Mouse (Mus musculus) MEL (cell line): ENCODE results near the gene Nckap5l. TPM values are rescaled to one million over a fixed set of nuclear protein-coding genes. Genes with fewer than 3 reads are reported as not detected.
A peak's percentile ranks its signal among the peaks of the same experiment; 100 is the strongest.

ENCODE experiments used
- DNase-seq: peaks from one replicate; pipeline ENCODE4 v3.0.0; 2011; ENCODE audit warnings: low read depth, low spot score
- H3K27ac ChIP-seq: 2 replicates; pipeline ENCODE4 v1.5.1; 2012; ENCODE audit warnings: low read depth, mild to moderate bottlenecking, control low read depth, low read length, moderate library complexity; ENCODE audit not compliant: control insufficient read depth
- H3K27me3 ChIP-seq, 2 experiments: fragments of 150-350 bp in 1 of 2; sonication (generic) in 1 of 2; 2 replicates each; pipeline ENCODE4 v1.6.1; 2012; ENCODE audit warnings: low read length in 2 of 2, mild to moderate bottlenecking in 2 of 2, improper control_type of control experiment in 1 of 2, moderate library complexity in 1 of 2; ENCODE audit not compliant: insufficient read depth in 2 of 2, control insufficient read depth in 1 of 2
- H3K36me3 ChIP-seq, 2 experiments: 2 replicates each; pipeline ENCODE4 v1.6.1; 2012 to 2014; ENCODE audit warnings: low read length in 2 of 2, improper control_type of control experiment in 1 of 2, inconsistent platforms in 1 of 2, mild to moderate bottlenecking in 1 of 2; ENCODE audit not compliant: insufficient read depth in 2 of 2, control insufficient read depth in 1 of 2
- H3K4me1 ChIP-seq, 2 experiments: fragments of 150-350 bp in 1 of 2; sonication (generic) in 1 of 2; 2 replicates each; pipeline ENCODE4 v1.6.1; 2012; ENCODE audit warnings: low read length in 2 of 2, improper control_type of control experiment in 1 of 2, mild to moderate bottlenecking in 1 of 2; ENCODE audit not compliant: insufficient read depth in 2 of 2, control insufficient read depth in 1 of 2
- H3K4me3 ChIP-seq, 2 experiments: fragments of 150-350 bp in 1 of 2; sonication (generic) in 1 of 2; 2 replicates each; pipeline ENCODE4 v1.5.1; 2012; ENCODE audit warnings: low read depth in 2 of 2, low read length in 2 of 2, mild to moderate bottlenecking in 2 of 2, moderate library complexity in 2 of 2, control low read depth in 1 of 2, improper control_type of control experiment in 1 of 2; ENCODE audit not compliant: control insufficient read depth in 1 of 2, insufficient read depth in 1 of 2
- H3K79me2 ChIP-seq: 2 replicates; pipeline ENCODE4 v1.6.1; 2012; ENCODE audit warnings: mild to moderate bottlenecking, low read length, moderate library complexity; ENCODE audit not compliant: control insufficient read depth, poor library complexity, insufficient read depth
- H3K9ac ChIP-seq: 2 replicates; pipeline ENCODE4 v1.6.1; 2012; ENCODE audit warnings: low read depth, mild to moderate bottlenecking, control low read depth, low read length, moderate library complexity; ENCODE audit not compliant: control insufficient read depth, poor library complexity, severe bottlenecking
- H3K9me3 ChIP-seq: fragments of 150-350 bp; sonication (generic); replicated peaks from 2 replicates; pipeline ENCODE4 v1.6.1; 2012; ENCODE audit warnings: mild to moderate bottlenecking, low read length, improper control_type of control experiment, moderate library complexity; ENCODE audit not compliant: insufficient read depth
- BHLHE40 ChIP-seq: IDR thresholded peaks from 2 replicates; pipeline ENCODE4 v1.6.1; 2012; ENCODE audit warnings: low read depth, mild to moderate bottlenecking, inconsistent platforms, low read length, improper control_type of control experiment, borderline replicate concordance
- E2F4 ChIP-seq: IDR thresholded peaks from 2 replicates; pipeline ENCODE4 v1.6.1; 2011; ENCODE audit warnings: low read depth, low read length, improper control_type of control experiment, borderline replicate concordance
- EP300 ChIP-seq, 2 experiments: IDR thresholded peaks; 2 replicates each; pipeline ENCODE4 v1.6.1; 2011; ENCODE audit warnings: improper control_type of control experiment in 2 of 2, low read length in 2 of 2, low read depth in 1 of 2, mild to moderate bottlenecking in 1 of 2
- HCFC1 ChIP-seq: IDR thresholded peaks from 2 replicates; pipeline ENCODE4 v1.6.1; 2012; ENCODE audit warnings: low read depth, mild to moderate bottlenecking, inconsistent platforms, low read length, improper control_type of control experiment, moderate library complexity
- MYC ChIP-seq: IDR thresholded peaks from 2 replicates; pipeline ENCODE4 v1.6.1; 2011; ENCODE audit warnings: low read depth, mild to moderate bottlenecking, low read length, improper control_type of control experiment, moderate library complexity
- NELFE ChIP-seq: IDR thresholded peaks from 2 replicates; pipeline ENCODE4 v1.6.1; 2011; ENCODE audit warnings: low read depth, low read length, improper control_type of control experiment
- NRF1 ChIP-seq: IDR thresholded peaks from 2 replicates; pipeline ENCODE4 v1.6.1; 2014; ENCODE audit warnings: low read depth, mild to moderate bottlenecking, inconsistent platforms, low read length, improper control_type of control experiment, moderate library complexity; ENCODE audit not compliant: poor library complexity, insufficient read depth, severe bottlenecking
- POLR2AphosphoS5 ChIP-seq: IDR thresholded peaks from 2 replicates; pipeline ENCODE4 v1.6.1; 2012; ENCODE audit warnings: low read depth, borderline replicate concordance, mild to moderate bottlenecking, inconsistent platforms, low read length, moderate library complexity, mixed read lengths
- SIN3A ChIP-seq: IDR thresholded peaks from 2 replicates; pipeline ENCODE4 v1.6.1; 2012; ENCODE audit warnings: low read length, improper control_type of control experiment, inconsistent platforms
- SMC3 ChIP-seq: IDR thresholded peaks from 2 replicates; pipeline ENCODE4 v1.6.1; 2011; ENCODE audit warnings: low read depth, low read length, improper control_type of control experiment
- TBP ChIP-seq: IDR thresholded peaks from 2 replicates; pipeline ENCODE4 v1.8.0; 2011; ENCODE audit warnings: low read depth, low read length, improper control_type of control experiment
- UBTF ChIP-seq: IDR thresholded peaks from 2 replicates; pipeline ENCODE4 v1.6.1; 2012; ENCODE audit warnings: low read depth, mild to moderate bottlenecking, inconsistent platforms, low read length, improper control_type of control experiment, moderate library complexity, borderline replicate concordance; ENCODE audit not compliant: insufficient read depth
- USF1 ChIP-seq: IDR thresholded peaks from 2 replicates; pipeline ENCODE4 v1.6.1; 2014; ENCODE audit warnings: low read depth, mild to moderate bottlenecking, inconsistent platforms, low read length, improper control_type of control experiment, moderate library complexity
- polyA plus RNA-seq, 2 experiments: library from polyadenylated mRNA; stranded (reverse) in 1 of 2; unstranded in 1 of 2; fragments of >175 nt in 1 of 2; fragments of >200 nt in 1 of 2; gene quantifications; 2 replicates each; pipeline versions ENCODE4 v1.2.1 to v1.2.4; 2012; ENCODE audit warnings: low replicate concordance in 2 of 2, low read depth in 1 of 2; ENCODE audit not compliant: insufficient read length in 2 of 2, insufficient read depth in 1 of 2, missing spikeins in 1 of 2
- total RNA-seq: library from RNA; depleted of rRNA; stranded (reverse); fragments of 300-350 nt; gene quantifications from 2 replicates; pipeline ENCODE4 v1.2.3, GENCODE M21; 2012

The Nckap5l gene
- total and polyA plus RNA-seq, 3 experiments = 2.5 to 14.1 TPM; not detected in 1

GRCm38 (mm10) chr15:99472972-99473371 is 15.4 kb upstream of the Nckap5l start:
- peaks cover 0 to 18% of the 10 kb centered on the region in 2 experiments; a peak in 2 of 4 replicates for H3K36me3 ChIP-seq
- H3K9me3 ChIP-seq = no peaks in the 10 kb centered on the region
- H3K9ac ChIP-seq = no peak overlapping the region
- DNase-seq = no peak
- H3K4me1 ChIP-seq = peaks cover 0 to 21% of the 10 kb centered on the region in 2 experiments; a peak in 2 of 4 replicates
- no peak overlapping the region for H3K4me3 ChIP-seq
- TF ChIP-seq MYC (no peak), SMC3 (no peak), NELFE (0 out of 2 replicates have a peak, but pooled peaks have one; percentile 5), SIN3A (no peak)
- TF ChIP-seq, all 39 proteins: peak for 1
- H3K79me2 ChIP-seq = peaks cover 5% of the 10 kb centered on the region
- H3K27me3 ChIP-seq = no peaks in the 10 kb centered on the region
- no peak overlapping the region for H3K27ac ChIP-seq

- peaks cover 0 to 21% of the 10 kb centered on the region in 2 experiments; a peak in 2 of 4 replicates for H3K4me1 ChIP-seq
- no peak overlapping the region for H3K9ac ChIP-seq
- H3K79me2 ChIP-seq = peaks cover 5% of the 10 kb centered on the region
- H3K9me3 ChIP-seq = no peaks in the 10 kb centered on the region
- no peaks in the 10 kb centered on the region for H3K27me3 ChIP-seq
- peaks cover 0 to 18% of the 10 kb centered on the region in 2 experiments; a peak in 2 of 4 replicates for H3K36me3 ChIP-seq
- no peak for TF ChIP-seq E2F4
- no peak for TF ChIP-seq NRF1
- TF ChIP-seq USF1 = no peak
- TF ChIP-seq MYC = no peak
- no peak for TF ChIP-seq BHLHE40
- TF ChIP-seq SMC3 = no peak
- no peak for TF ChIP-seq HCFC1
- no peak for TF ChIP-seq UBTF
- no peak for TF ChIP-seq POLR2AphosphoS5
- no peak for TF ChIP-seq TBP
- TF ChIP-seq EP300 (IDR thresholded peaks at IDR 0.05; ENCODE audit: low read depth in 1 of 2, low read length in 2 of 2) = no peak
- TF ChIP-seq SIN3A = no peak
- H3K4me3 ChIP-seq = no peak overlapping the region
- no peak for DNase-seq
- H3K27ac ChIP-seq = no peak overlapping the region
Observed at GRCm38 (mm10) chr15:99471677-99472063, 14.1 kb upstream of the Nckap5l start.
